Mouse (Mus musculus) midbrain, embryonic 10.5 days (tissue): ENCODE results near the gene Wasf3. TPM values are rescaled to one million over a fixed set of nuclear protein-coding genes. Genes with fewer than 3 reads are reported as not detected.

Experiments used
- DNase-seq: peaks from one replicate; pipeline ENCODE4 v3.0.0-alpha.2; 2017; ENCODE audit warnings: low spot score
- H3K27ac ChIP-seq: fragments of 300-500 bp; sonication (generic); replicated peaks from 2 replicates; pipeline ENCODE4 v1.5.1; 2016; ENCODE audit warnings: mild to moderate bottlenecking
- H3K27me3 ChIP-seq: fragments of 300-500 bp; sonication (generic); 2 replicates; pipeline ENCODE4 v1.6.1; 2016; ENCODE audit warnings: low read depth, mild to moderate bottlenecking; ENCODE audit not compliant: poor library complexity, severe bottlenecking
- H3K36me3 ChIP-seq: fragments of 300-500 bp; sonication (generic); 2 replicates; pipeline ENCODE4 v1.6.1; 2016; ENCODE audit warnings: mild to moderate bottlenecking, moderate library complexity
- H3K4me1 ChIP-seq: fragments of 300-500 bp; sonication (generic); 2 replicates; pipeline ENCODE4 v1.6.1; 2016
- H3K4me3 ChIP-seq: fragments of 300-500 bp; sonication (generic); 2 replicates; pipeline ENCODE4 v1.5.1; 2016; ENCODE audit warnings: mild to moderate bottlenecking, moderate library complexity
- H3K9me3 ChIP-seq: fragments of 300-500 bp; sonication (generic); replicated peaks from 2 replicates; pipeline ENCODE4 v1.6.1; 2016; ENCODE audit warnings: mild to moderate bottlenecking
- WGBS: fragments of 180-500 bp; shearing (Covaris S2); methylation state at CpG from one replicate; pipeline ENCODE4 v1.1.7; 2016; 5-methylcytosine and 5-hydroxymethylcytosine counted together
- polyA plus RNA-seq: library from polyadenylated mRNA; unstranded; fragments of >200 nt; fragmentation: Nextera tagmentation; extraction: Ambion mirVana; gene quantifications from 2 replicates; pipeline ENCODE4 v1.2.1, GENCODE M21; 2016

Wasf3 gene
- polyA plus RNA-seq: 10.9 and 11.7 TPM in 2 replicates

- H3K9me3 ChIP-seq: peaks cover 10% of the 10 kb centered on the region
- peak within 1 kb of the TSS; percentile 94 for H3K27ac ChIP-seq
- peaks cover 19% of the 10 kb centered on the region for H3K36me3 ChIP-seq
- WGBS: under 1% methylated on average over 57 of the region's 66 CpGs
- no peaks in the 10 kb centered on the region for H3K27me3 ChIP-seq
- peaks cover 13% of the 10 kb centered on the region for H3K4me1 ChIP-seq
- H3K4me3 ChIP-seq: peak within 1 kb of the TSS; percentile 82
- DNase-seq: peak; percentile 92
Measured at GRCm38 (mm10) chr5:146384935-146385591, at the start of gene Wasf3. Gene Wasf3, plus strand, starts transcription at chr5:146384985.

GRCm38 (mm10) chr5:146338064-146338463, 46.7 kb upstream of the Wasf3 start:
- no peaks in the 10 kb centered on the region for H3K36me3 ChIP-seq
- no peaks in the 10 kb centered on the region for H3K9me3 ChIP-seq
- peaks cover 3% of the 10 kb centered on the region for H3K4me1 ChIP-seq
- WGBS: 62% methylated on average over 9 of the region's 9 CpGs
- H3K27ac ChIP-seq: no peak overlapping the region
- no peak overlapping the region for H3K4me3 ChIP-seq
- H3K27me3 ChIP-seq: no peaks in the 10 kb centered on the region
- DNase-seq: no peak

- Histone ChIP-seq H3K27ac (no peak overlapping the region), H3K27me3 (no peaks in the 10 kb centered on the region), H3K36me3 (no peaks in the 10 kb centered on the region), H3K4me3 (no peak overlapping the region), H3K9me3 (no peaks in the 10 kb centered on the region), H3K4me1 (peaks cover 3% of the 10 kb centered on the region)
- DNase-seq: no peak
- 89% methylated on average over 4 of the region's 4 CpGs for WGBS
Measured at GRCm38 (mm10) chr5:146340037-146340436, 44.7 kb upstream of the Wasf3 start.

GRCm38 (mm10) chr5:146344911-146345686, 39.7 kb upstream of the Wasf3 start:
- Histone ChIP-seq H3K9me3 (no peaks in the 10 kb centered on the region), H3K36me3 (no peaks in the 10 kb centered on the region), H3K27me3 (no peaks in the 10 kb centered on the region), H3K4me3 (no peak overlapping the region), H3K4me1 (no peaks in the 10 kb centered on the region), H3K27ac (no peak overlapping the region)
- WGBS: 89% methylated on average over 12 of the region's 12 CpGs
- no peak for DNase-seq

- Histone ChIP-seq H3K4me3 (no peak overlapping the region), H3K36me3 (no peaks in the 10 kb centered on the region), H3K27me3 (no peaks in the 10 kb centered on the region), H3K27ac (no peak overlapping the region), H3K9me3 (no peaks in the 10 kb centered on the region), H3K4me1 (no peaks in the 10 kb centered on the region)
- DNase-seq: no peak
- 90% methylated on average over 6 of the region's 6 CpGs for WGBS
Measured at GRCm38 (mm10) chr5:146347081-146347480, 37.7 kb upstream of the Wasf3 start.

GRCm38 (mm10) chr5:146349183-146349582, 35.6 kb upstream of the Wasf3 start:
- Histone ChIP-seq H3K36me3 (no peaks in the 10 kb centered on the region), H3K9me3 (no peaks in the 10 kb centered on the region), H3K4me3 (no peak overlapping the region), H3K4me1 (no peaks in the 10 kb centered on the region), H3K27ac (no peak overlapping the region), H3K27me3 (no peaks in the 10 kb centered on the region)
- no peak for DNase-seq
- whole genome bisulfite sequencing: 82% methylated on average over 3 of the region's 3 CpGs

GRCm38 (mm10) chr5:146350784-146351183, 34.0 kb upstream of the Wasf3 start:
- H3K9me3 ChIP-seq: no peaks in the 10 kb centered on the region
- DNase-seq: no peak
- H3K4me3 ChIP-seq: no peak overlapping the region
- H3K36me3 ChIP-seq: no peaks in the 10 kb centered on the region
- H3K27me3 ChIP-seq: no peaks in the 10 kb centered on the region
- no peak overlapping the region for H3K27ac ChIP-seq
- no peaks in the 10 kb centered on the region for H3K4me1 ChIP-seq
- 87% methylated on average over 11 of the region's 11 CpGs for WGBS

GRCm38 (mm10) chr5:146352006-146352405, 32.8 kb upstream of the Wasf3 start:
- Histone ChIP-seq H3K9me3 (no peaks in the 10 kb centered on the region), H3K27me3 (no peaks in the 10 kb centered on the region), H3K4me1 (no peaks in the 10 kb centered on the region), H3K27ac (no peak overlapping the region), H3K4me3 (no peak overlapping the region), H3K36me3 (no peaks in the 10 kb centered on the region)
- 91% methylated on average over 7 of the region's 7 CpGs for WGBS
- DNase-seq: no peak

GRCm38 (mm10) chr5:146360386-146360785, 24.4 kb upstream of the Wasf3 start:
- WGBS: 39% methylated on average over 10 of the region's 10 CpGs
- Histone ChIP-seq H3K27ac (no peak overlapping the region), H3K4me3 (no peak overlapping the region)

GRCm38 (mm10) chr5:146362711-146363110, 22.1 kb upstream of the Wasf3 start:
- no peaks in the 10 kb centered on the region for H3K36me3 ChIP-seq
- H3K9me3 ChIP-seq: peaks cover 8% of the 10 kb centered on the region; the same call in 1 of the 2 replicates
- no peaks in the 10 kb centered on the region for H3K4me1 ChIP-seq
- no peaks in the 10 kb centered on the region for H3K27me3 ChIP-seq
- no peak for DNase-seq
- no peak overlapping the region for H3K27ac ChIP-seq
- H3K4me3 ChIP-seq: no peak overlapping the region
- 89% methylated on average over 9 of the region's 9 CpGs for WGBS

More at GRCm38 (mm10) chr5:146360386-146360785, 24.4 kb upstream of the Wasf3 start:
- Histone ChIP-seq H3K27me3 (no peaks in the 10 kb centered on the region), H3K4me1 (no peaks in the 10 kb centered on the region), H3K36me3 (no peaks in the 10 kb centered on the region), H3K9me3 (peaks cover 8% of the 10 kb centered on the region; the same call in 1 of the 2 replicates)
- DNase-seq: no peak

GRCm38 (mm10) chr5:146368356-146368755, 16.4 kb upstream of the Wasf3 start:
- Histone ChIP-seq H3K4me1 (no peaks in the 10 kb centered on the region), H3K36me3 (no peaks in the 10 kb centered on the region), H3K27me3 (no peaks in the 10 kb centered on the region), H3K4me3 (no peak overlapping the region), H3K27ac (no peak overlapping the region), H3K9me3 (no peaks in the 10 kb centered on the region)
- DNase-seq: no peak
- 80% methylated on average over 2 of the region's 2 CpGs for WGBS

- Histone ChIP-seq H3K4me1 (no peaks in the 10 kb centered on the region), H3K27me3 (no peaks in the 10 kb centered on the region), H3K4me3 (no peak overlapping the region), H3K9me3 (no peaks in the 10 kb centered on the region), H3K36me3 (no peaks in the 10 kb centered on the region), H3K27ac (no peak overlapping the region)
- 91% methylated on average over 13 of the region's 13 CpGs for WGBS
- no peak for DNase-seq
Measured at GRCm38 (mm10) chr5:146368971-146369370, 15.8 kb upstream of the Wasf3 start.

GRCm38 (mm10) chr5:146370794-146371193, 14.0 kb upstream of the Wasf3 start:
- Histone ChIP-seq H3K36me3 (no peaks in the 10 kb centered on the region), H3K4me1 (no peaks in the 10 kb centered on the region), H3K9me3 (0 out of 2 replicates have a peak, but pooled peaks cover 2% of the 10 kb centered on the region), H3K4me3 (no peak overlapping the region), H3K27me3 (no peaks in the 10 kb centered on the region), H3K27ac (no peak overlapping the region)
- no peak for DNase-seq
- 92% methylated on average over 8 of the region's 8 CpGs for WGBS
